Mouse (Mus musculus): ENCODE results near the gene Pla2g7. TPM values are rescaled to one million over a fixed set of nuclear protein-coding genes. Genes with fewer than 3 reads are reported as not detected.

Gene Pla2g7
- polyA plus RNA-seq, 1 experiment from 2014 or later, result 8.5 TPM

DNA sequence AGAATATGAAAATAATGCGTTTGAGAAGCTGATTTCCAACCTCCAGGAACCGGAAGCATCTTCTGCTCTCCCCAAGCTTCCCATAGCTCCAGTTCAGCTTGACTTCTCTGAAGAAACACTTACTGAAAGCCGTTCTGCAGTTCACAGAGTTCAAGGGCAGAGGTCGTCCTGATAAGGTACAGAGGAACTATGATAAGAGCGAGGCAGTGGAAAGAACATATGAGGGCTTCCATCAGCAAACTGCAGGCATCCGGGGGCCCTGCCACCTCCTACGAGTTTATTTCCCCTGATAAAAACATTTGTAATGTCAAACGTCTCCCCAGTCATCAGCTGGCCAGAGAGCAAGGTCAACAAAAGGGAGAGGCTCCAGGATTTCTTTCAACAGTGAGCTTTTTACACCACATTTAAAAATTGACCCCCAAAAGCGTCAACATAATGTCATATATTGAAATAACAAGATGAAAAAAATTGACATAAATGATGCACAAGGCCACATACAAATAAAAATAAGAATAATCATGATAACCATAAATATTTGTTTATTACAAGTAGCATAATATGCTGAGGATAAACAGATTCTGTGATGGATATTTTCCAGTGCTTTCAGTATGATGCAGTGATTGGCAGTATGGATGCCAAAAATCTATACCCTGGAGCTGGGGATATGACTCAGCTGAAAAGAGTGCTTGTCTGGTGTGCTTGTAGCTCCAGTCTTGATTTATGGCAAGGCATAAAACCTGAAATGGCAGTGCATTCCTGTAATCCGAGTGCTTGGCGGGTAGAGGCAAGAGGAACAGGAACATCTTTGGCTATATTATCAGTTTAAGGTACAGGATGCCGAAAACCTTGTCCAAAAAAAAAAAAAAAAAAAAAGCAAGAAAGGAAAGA, 13.1 kb upstream of the Pla2g7 start:
- Histone ChIP-seq H3K9me3 (no peaks in the 10 kb centered on the region), H3K9ac (no peak overlapping the region), H3K4me3 (no peak overlapping the region), H3K27ac (no peak overlapping the region), H3K4me1 (no peaks in the 10 kb centered on the region), H3K4me2 (replicated peaks) (no peak overlapping the region), H3K36me3 (no peaks in the 10 kb centered on the region), H3K27me3 (no peaks in the 10 kb centered on the region)
- no peak for ATAC-seq (ENCODE audit: insufficient number of reproducible peaks, insufficient read depth, low FRiP score, low TSS enrichment)
- WGBS, result 78% methylated on average over 12 of the region's 12 CpGs

DNA sequence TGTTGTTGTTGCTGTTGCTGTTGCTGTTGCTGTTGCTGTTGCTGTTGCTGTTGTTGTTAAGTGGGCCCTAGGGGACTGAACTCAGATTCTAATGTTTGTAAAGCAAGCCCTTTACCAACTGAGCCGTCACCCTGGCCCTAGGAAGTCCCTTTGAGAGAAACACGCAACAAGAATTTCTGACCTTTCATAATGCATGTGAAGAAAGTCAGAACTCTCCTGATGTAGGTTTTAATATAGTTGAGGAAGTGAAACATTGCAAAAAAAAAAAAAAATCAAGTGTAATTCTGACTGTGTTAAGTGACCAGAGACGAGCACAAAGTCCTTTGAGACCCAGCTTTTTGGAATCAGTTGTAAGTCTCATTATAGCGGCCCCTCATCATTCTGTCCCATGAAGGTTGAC, 10.8 kb upstream of the Pla2g7 start:
- Histone ChIP-seq H3K9ac (no peak overlapping the region), H3K4me3 (no peak overlapping the region), H3K4me1 (no peaks in the 10 kb centered on the region), H3K27me3 (no peaks in the 10 kb centered on the region), H3K27ac (no peak overlapping the region), H3K4me2 (replicated peaks) (no peak overlapping the region), H3K36me3 (no peaks in the 10 kb centered on the region), H3K9me3 (no peaks in the 10 kb centered on the region)
- no peak for ATAC-seq (ENCODE audit: insufficient number of reproducible peaks, insufficient read depth, low FRiP score, low TSS enrichment)
- WGBS, result 87% methylated on average over 4 of the region's 4 CpGs

DNA sequence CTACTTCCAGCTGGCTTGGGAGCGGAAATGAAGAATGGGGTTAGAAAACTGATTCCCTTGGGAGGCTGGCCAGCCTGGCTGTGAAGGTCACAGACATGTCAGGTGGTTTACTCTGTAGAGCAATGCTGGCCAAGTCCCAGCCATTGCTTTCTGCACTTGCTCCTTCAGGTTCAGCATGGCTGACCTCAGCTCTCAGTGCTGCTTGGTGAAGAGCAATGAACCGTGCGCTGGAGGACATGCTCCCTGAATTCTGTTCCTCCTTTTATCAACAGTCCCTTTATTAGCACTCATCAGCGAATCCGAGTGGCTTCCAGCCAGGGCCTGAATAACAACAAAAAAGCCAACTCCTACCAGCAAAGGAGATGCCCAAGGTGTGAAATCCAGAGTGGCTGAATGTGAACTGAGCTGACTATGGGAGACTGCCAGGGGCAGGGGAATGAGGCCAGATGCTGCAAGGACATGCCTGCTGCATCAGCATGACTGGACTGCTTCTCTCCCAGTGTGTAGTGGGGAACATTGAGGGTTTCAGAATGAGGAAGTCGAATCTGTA, 10.3 kb upstream of the Pla2g7 start:
- 72% methylated on average over 6 of the region's 6 CpGs for WGBS
- no peak overlapping the region for H3K4me2 ChIP-seq (replicated peaks)
- H3K9ac ChIP-seq, result no peak overlapping the region
- no peaks in the 10 kb centered on the region for H3K36me3 ChIP-seq
- H3K4me1 ChIP-seq, result no peaks in the 10 kb centered on the region
- H3K9me3 ChIP-seq, result no peaks in the 10 kb centered on the region
- no peak for ATAC-seq (ENCODE audit: insufficient number of reproducible peaks, insufficient read depth, low FRiP score, low TSS enrichment)
- H3K27ac ChIP-seq, result no peak overlapping the region
- H3K4me3 ChIP-seq, result no peak overlapping the region
- H3K27me3 ChIP-seq, result no peaks in the 10 kb centered on the region

DNA sequence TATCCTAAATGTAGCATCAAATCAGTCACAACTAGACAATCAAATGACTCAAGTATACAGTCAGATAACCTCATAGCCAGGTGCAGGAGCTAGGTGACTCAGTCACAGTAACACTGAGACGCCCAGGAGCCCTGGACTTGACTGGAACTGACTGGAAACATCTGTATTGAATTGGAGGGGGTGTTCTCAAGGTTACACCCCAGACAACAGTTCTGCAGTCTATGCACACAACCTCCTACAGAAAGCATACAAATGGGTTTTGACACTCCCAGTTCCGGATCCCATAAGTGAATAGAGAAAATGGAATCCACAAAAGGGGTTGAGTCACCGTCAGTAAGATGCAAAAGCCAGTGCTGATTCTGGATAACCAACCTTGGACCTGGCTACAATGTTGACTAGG, 9.2 kb upstream of the Pla2g7 start:
- Histone ChIP-seq H3K36me3 (no peaks in the 10 kb centered on the region), H3K9me3 (no peaks in the 10 kb centered on the region), H3K4me1 (no peaks in the 10 kb centered on the region), H3K27me3 (no peaks in the 10 kb centered on the region), H3K27ac (no peak overlapping the region), H3K4me2 (replicated peaks) (no peak overlapping the region), H3K9ac (no peak overlapping the region), H3K4me3 (no peak overlapping the region)
- WGBS, result 55% methylated on average over 3 of the region's 3 CpGs
- ATAC-seq (ENCODE audit: insufficient number of reproducible peaks, insufficient read depth, low FRiP score, low TSS enrichment), result no peak

DNA sequence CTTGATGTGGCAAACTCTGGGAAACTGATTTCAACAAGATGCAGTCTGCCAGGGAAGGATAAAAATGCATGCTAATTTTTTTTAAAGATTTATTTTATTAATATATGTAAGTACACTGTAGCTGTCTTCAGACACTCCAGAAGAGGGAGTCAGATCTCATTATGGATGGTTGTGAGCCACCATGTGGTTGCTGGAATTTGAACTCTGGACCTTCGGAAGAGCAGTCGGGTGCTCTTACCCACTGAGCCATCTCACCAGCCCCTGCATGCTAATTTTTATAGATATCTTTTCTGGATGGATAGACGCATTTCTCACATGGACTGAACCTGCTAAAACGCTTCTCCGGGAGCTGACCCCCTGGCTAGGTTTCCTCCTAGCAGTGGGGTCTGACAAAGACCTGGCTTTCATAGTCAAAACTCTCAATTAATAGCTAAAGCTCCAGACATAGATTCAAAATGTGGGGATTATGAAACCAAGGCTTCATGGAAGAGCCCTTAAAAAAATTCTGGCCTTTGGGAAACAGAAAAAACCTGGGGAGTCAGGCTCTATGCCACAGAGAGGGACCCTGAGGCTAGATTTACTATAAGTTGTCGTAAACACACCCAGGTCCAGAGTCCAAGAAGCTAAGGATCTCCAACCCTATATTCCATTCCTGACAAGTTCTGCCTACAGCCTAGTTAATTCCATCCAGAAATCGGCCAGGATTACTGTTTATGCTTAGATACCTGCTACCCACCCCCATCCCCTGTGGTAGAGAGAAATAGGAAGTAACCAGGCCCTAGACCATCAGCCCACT, 4.5 kb upstream of the Pla2g7 start:
- Histone ChIP-seq H3K9ac (no peak overlapping the region), H3K4me3 (no peak overlapping the region), H3K4me2 (replicated peaks) (no peak overlapping the region), H3K27me3 (no peaks in the 10 kb centered on the region), H3K9me3 (no peaks in the 10 kb centered on the region), H3K36me3 (no peaks in the 10 kb centered on the region), H3K27ac (no peak overlapping the region), H3K4me1 (peaks cover 3% of the 10 kb centered on the region; the same call in 1 of the 2 replicates)
- no peak for ATAC-seq (ENCODE audit: insufficient number of reproducible peaks, insufficient read depth, low FRiP score, low TSS enrichment)
- 90% methylated on average over 7 of the region's 7 CpGs for WGBS

- Histone ChIP-seq H3K4me3 (peak overlapping the region; percentile 46), H3K27me3 (no peaks in the 10 kb centered on the region), H3K4me2 (replicated peaks) (peak overlapping the region; percentile 79), H3K9ac (peak overlapping the region; percentile 48; the same call in 1 of the 2 replicates), H3K9me3 (no peaks in the 10 kb centered on the region), H3K4me1 (peaks cover 7% of the 10 kb centered on the region; the same call in 1 of the 2 replicates), H3K27ac (no peak overlapping the region), H3K36me3 (no peaks in the 10 kb centered on the region)
- ATAC-seq (ENCODE audit: insufficient number of reproducible peaks, insufficient read depth, low FRiP score, low TSS enrichment), result peak; percentile 61; the same call in 1 of the 2 replicates
- 11% methylated on average over 12 of the region's 12 CpGs for WGBS
Measured at GRCm38 (mm10) chr17:43567593-43567991, 306 bp upstream of the Pla2g7 start.

GRCm38 (mm10) chr17:43569287-43569686, 1.4 kb downstream of the Pla2g7 start:
- H3K9me3 ChIP-seq, result no peaks in the 10 kb centered on the region
- 60% methylated on average over 7 of the region's 7 CpGs for WGBS
- no peak overlapping the region for H3K27ac ChIP-seq
- no peaks in the 10 kb centered on the region for H3K27me3 ChIP-seq
- H3K9ac ChIP-seq, result no peak overlapping the region
- ATAC-seq (ENCODE audit: insufficient number of reproducible peaks, insufficient read depth, low FRiP score, low TSS enrichment), result no peak
- H3K4me2 ChIP-seq (replicated peaks), result no peak overlapping the region
- no peak overlapping the region for H3K4me3 ChIP-seq
- no peaks in the 10 kb centered on the region for H3K36me3 ChIP-seq
- H3K4me1 ChIP-seq, result peaks cover 7% of the 10 kb centered on the region; the same call in 1 of the 2 replicates

DNA sequence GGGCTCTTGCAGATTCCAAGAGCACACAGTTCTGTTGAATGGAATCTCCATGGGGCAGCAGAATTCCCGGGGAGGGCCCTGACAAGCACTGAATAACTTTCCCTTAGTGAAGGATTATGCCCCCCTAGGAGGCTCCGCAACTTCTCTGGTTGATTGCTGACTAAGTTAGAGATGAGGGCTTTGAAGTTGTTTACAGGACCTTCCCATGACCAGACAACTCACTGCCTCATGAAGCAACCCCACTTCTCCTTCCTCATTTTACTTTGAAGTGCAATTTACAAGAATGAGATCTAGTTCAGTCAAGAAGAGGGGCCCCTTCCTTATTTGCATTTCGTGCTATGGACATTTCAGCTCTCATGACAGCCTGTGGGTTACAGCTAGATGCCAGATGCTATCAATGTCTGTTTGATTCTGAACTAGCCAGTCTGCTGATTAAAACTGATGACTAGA, 5.8 kb downstream of the Pla2g7 start:
- no peak overlapping the region for H3K9ac ChIP-seq
- no peak overlapping the region for H3K27ac ChIP-seq
- ATAC-seq (ENCODE audit: insufficient number of reproducible peaks, insufficient read depth, low FRiP score, low TSS enrichment), result no peak
- no peak overlapping the region for H3K4me3 ChIP-seq
- 23% methylated on average over 3 of the region's 3 CpGs for WGBS
- H3K27me3 ChIP-seq, result no peaks in the 10 kb centered on the region
- H3K9me3 ChIP-seq, result no peaks in the 10 kb centered on the region
- H3K4me1 ChIP-seq, result 0 out of 2 replicates have a peak, but pooled peaks cover 3% of the 10 kb centered on the region
- no peak overlapping the region for H3K4me2 ChIP-seq (replicated peaks)
- H3K36me3 ChIP-seq, result no peaks in the 10 kb centered on the region

DNA sequence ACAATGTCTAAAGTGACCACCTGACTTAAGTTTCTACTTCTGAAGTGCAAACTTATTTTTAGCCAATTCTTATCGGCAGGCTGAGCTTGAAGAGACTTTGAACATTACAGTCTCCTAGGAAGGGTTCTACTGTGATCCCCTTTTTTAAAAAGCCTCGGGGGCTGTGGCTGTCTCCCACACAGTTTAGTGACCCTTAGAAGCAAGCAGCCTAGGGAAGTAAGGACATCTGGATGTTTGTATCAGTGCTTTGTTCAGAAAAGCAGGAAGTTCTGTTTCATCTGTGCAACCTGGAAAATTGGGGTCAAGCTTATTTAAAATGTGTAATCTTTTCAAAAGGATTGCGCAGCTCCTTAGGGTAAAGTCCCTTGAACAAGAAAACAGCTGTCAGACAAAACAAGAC, 12.6 kb downstream of the Pla2g7 start:
- Histone ChIP-seq H3K9me3 (no peaks in the 10 kb centered on the region), H3K9ac (no peak overlapping the region), H3K27ac (peak overlapping the region; percentile 61), H3K27me3 (no peaks in the 10 kb centered on the region), H3K4me3 (no peak overlapping the region), H3K36me3 (no peaks in the 10 kb centered on the region), H3K4me2 (replicated peaks) (peak overlapping the region; percentile 16), H3K4me1 (peaks cover 9% of the 10 kb centered on the region)
- 13% methylated on average over 3 of the region's 3 CpGs for WGBS
- ATAC-seq (ENCODE audit: insufficient number of reproducible peaks, insufficient read depth, low FRiP score, low TSS enrichment), result no peak

DNA sequence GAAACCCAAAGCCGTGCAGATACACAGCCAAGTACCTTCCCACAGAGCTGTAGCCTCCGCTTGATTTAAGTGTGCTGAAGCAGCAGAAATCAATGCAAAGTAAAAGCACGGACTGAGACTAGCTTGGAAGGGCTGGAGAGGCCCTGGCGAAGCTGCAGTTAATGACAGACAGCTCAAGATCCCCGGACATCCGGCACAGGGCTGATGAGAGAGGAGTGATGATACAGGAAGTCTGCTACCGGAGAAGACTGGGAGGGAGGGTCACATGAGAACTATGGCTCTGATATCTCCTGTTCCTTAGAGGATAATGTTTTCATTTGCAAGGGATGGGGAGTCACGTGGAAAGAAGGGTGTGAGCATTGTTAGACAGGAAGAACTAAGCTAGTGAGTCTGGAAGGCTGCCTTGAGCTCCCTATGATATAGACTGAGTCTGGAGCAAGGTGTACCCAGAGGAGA, 13.1 kb downstream of the Pla2g7 start:
- H3K9ac ChIP-seq, result no peak overlapping the region
- ATAC-seq (ENCODE audit: insufficient number of reproducible peaks, insufficient read depth, low FRiP score, low TSS enrichment), result peak; percentile 63
- no peak overlapping the region for H3K4me3 ChIP-seq
- peak overlapping the region; percentile 61 for H3K27ac ChIP-seq
- no peaks in the 10 kb centered on the region for H3K9me3 ChIP-seq
- peak overlapping the region; percentile 16 for H3K4me2 ChIP-seq (replicated peaks)
- 7% methylated on average over 8 of the region's 8 CpGs for WGBS
- H3K36me3 ChIP-seq, result no peaks in the 10 kb centered on the region
- peaks cover 9% of the 10 kb centered on the region for H3K4me1 ChIP-seq
- H3K27me3 ChIP-seq, result no peaks in the 10 kb centered on the region

DNA sequence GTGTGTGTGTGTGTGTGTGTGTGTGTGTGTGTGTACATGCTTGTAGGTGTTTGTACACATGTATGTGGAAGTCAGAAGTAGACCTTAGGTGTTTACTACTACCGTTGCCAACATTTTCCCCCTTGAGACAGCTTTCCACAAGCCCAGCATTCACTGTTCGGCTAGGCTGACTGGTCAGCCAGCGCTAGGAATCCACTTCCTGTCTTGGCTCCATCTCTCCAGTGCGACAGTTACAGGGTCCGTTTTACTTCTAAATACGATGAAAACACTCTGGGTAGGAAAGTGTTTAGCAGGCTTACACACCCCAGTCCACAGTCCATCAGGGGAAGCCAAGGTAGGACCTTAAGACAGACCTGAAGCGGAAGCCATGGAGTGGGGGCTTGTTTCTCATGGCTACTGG, 16.9 kb downstream of the Pla2g7 start:
- Histone ChIP-seq H3K4me3 (no peak overlapping the region), H3K4me2 (replicated peaks) (no peak overlapping the region), H3K27me3 (no peaks in the 10 kb centered on the region), H3K36me3 (no peaks in the 10 kb centered on the region), H3K9me3 (no peaks in the 10 kb centered on the region), H3K4me1 (peaks cover 9% of the 10 kb centered on the region), H3K27ac (no peak overlapping the region), H3K9ac (no peak overlapping the region)
- no peak for ATAC-seq (ENCODE audit: insufficient number of reproducible peaks, insufficient read depth, low FRiP score, low TSS enrichment)
- WGBS, result 76% methylated on average over 7 of the region's 7 CpGs

All from embryonic facial prominence, embryonic 12.5 days (tissue).